Mouse (Mus musculus) midbrain, embryonic 10.5 days (tissue): ENCODE results near the gene Exoc3. TPM values are rescaled to one million over a fixed set of nuclear protein-coding genes. Genes with fewer than 3 reads are reported as not detected.

Experiments used
- DNase-seq: peaks from one replicate; pipeline ENCODE4 v3.0.0-alpha.2; 2017; ENCODE audit warnings: low spot score
- H3K27ac ChIP-seq: fragments of 300-500 bp; sonication (generic); replicated peaks from 2 replicates; pipeline ENCODE4 v1.5.1; 2016; ENCODE audit warnings: mild to moderate bottlenecking
- H3K27me3 ChIP-seq: fragments of 300-500 bp; sonication (generic); 2 replicates; pipeline ENCODE4 v1.6.1; 2016; ENCODE audit warnings: low read depth, mild to moderate bottlenecking; ENCODE audit not compliant: poor library complexity, severe bottlenecking
- H3K36me3 ChIP-seq: fragments of 300-500 bp; sonication (generic); 2 replicates; pipeline ENCODE4 v1.6.1; 2016; ENCODE audit warnings: mild to moderate bottlenecking, moderate library complexity
- H3K4me1 ChIP-seq: fragments of 300-500 bp; sonication (generic); 2 replicates; pipeline ENCODE4 v1.6.1; 2016
- H3K4me3 ChIP-seq: fragments of 300-500 bp; sonication (generic); 2 replicates; pipeline ENCODE4 v1.5.1; 2016; ENCODE audit warnings: mild to moderate bottlenecking, moderate library complexity
- H3K9me3 ChIP-seq: fragments of 300-500 bp; sonication (generic); replicated peaks from 2 replicates; pipeline ENCODE4 v1.6.1; 2016; ENCODE audit warnings: mild to moderate bottlenecking
- WGBS: fragments of 180-500 bp; shearing (Covaris S2); methylation state at CpG from one replicate; pipeline ENCODE4 v1.1.7; 2016; 5-methylcytosine and 5-hydroxymethylcytosine counted together
- polyA plus RNA-seq: library from polyadenylated mRNA; unstranded; fragments of >200 nt; fragmentation: Nextera tagmentation; extraction: Ambion mirVana; gene quantifications from 2 replicates; pipeline ENCODE4 v1.2.1, GENCODE M21; 2016

Exoc3 gene
- polyA plus RNA-seq, 1 experiment from 2014 or later, result 79.2 TPM

- peaks cover 48% of the 10 kb centered on the region for H3K36me3 ChIP-seq
- no peak overlapping the region for H3K4me3 ChIP-seq
- DNase-seq, result no peak
- H3K27ac ChIP-seq, result no peak overlapping the region
- WGBS, result 87% methylated on average over 10 of the region's 10 CpGs
- H3K27me3 ChIP-seq, result peaks cover 3% of the 10 kb centered on the region; the same call in 1 of the 2 replicates
- H3K9me3 ChIP-seq, result no peaks in the 10 kb centered on the region
- H3K4me1 ChIP-seq, result peaks cover 12% of the 10 kb centered on the region
Measured at GRCm38 (mm10) chr13:74169446-74170164, 38.9 kb downstream of the Exoc3 start.

- WGBS, result 88% methylated on average over 2 of the region's 2 CpGs
- Histone ChIP-seq H3K4me3 (0 out of 2 replicates have a peak overlapping the region, but pooled peaks have one; percentile 62), H3K4me1 (peaks cover 12% of the 10 kb centered on the region), H3K36me3 (peaks cover 27% of the 10 kb centered on the region), H3K27me3 (peaks cover 3% of the 10 kb centered on the region; the same call in 1 of the 2 replicates), H3K9me3 (no peaks in the 10 kb centered on the region), H3K27ac (no peak overlapping the region)
- no peak for DNase-seq
Measured at GRCm38 (mm10) chr13:74167492-74167891, 41.0 kb downstream of the Exoc3 start.

GRCm38 (mm10) chr13:74167057-74167413, 41.5 kb downstream of the Exoc3 start:
- Histone ChIP-seq H3K4me3 (peak overlapping the region; percentile 62), H3K9me3 (no peaks in the 10 kb centered on the region), H3K27ac (peak overlapping the region; percentile 78), H3K36me3 (peaks cover 23% of the 10 kb centered on the region), H3K4me1 (peaks cover 12% of the 10 kb centered on the region), H3K27me3 (peaks cover 3% of the 10 kb centered on the region; the same call in 1 of the 2 replicates)
- 16% methylated on average over 9 of the region's 9 CpGs for WGBS
- DNase-seq, result no peak

GRCm38 (mm10) chr13:74166348-74167056, 42.0 kb downstream of the Exoc3 start:
- Histone ChIP-seq H3K4me3 (peak overlapping the region; percentile 62), H3K4me1 (peaks cover 12% of the 10 kb centered on the region), H3K9me3 (no peaks in the 10 kb centered on the region), H3K27me3 (peaks cover 3% of the 10 kb centered on the region; the same call in 1 of the 2 replicates), H3K27ac (peak overlapping the region; percentile 78), H3K36me3 (peaks cover 17% of the 10 kb centered on the region)
- WGBS, result 12% methylated on average over 19 of the region's 19 CpGs
- DNase-seq, result peak; percentile 47

- H3K27ac ChIP-seq, result no peak overlapping the region
- 86% methylated on average over 2 of the region's 2 CpGs for WGBS
- no peaks in the 10 kb centered on the region for H3K27me3 ChIP-seq
- no peaks in the 10 kb centered on the region for H3K9me3 ChIP-seq
- DNase-seq, result no peak
- no peak overlapping the region for H3K4me3 ChIP-seq
- no peaks in the 10 kb centered on the region for H3K36me3 ChIP-seq
- no peaks in the 10 kb centered on the region for H3K4me1 ChIP-seq
Measured at GRCm38 (mm10) chr13:74147327-74147726, 61.2 kb downstream of the Exoc3 start.

GRCm38 (mm10) chr13:74145983-74146622, 62.4 kb downstream of the Exoc3 start:
- Histone ChIP-seq H3K4me3 (no peak overlapping the region), H3K36me3 (no peaks in the 10 kb centered on the region), H3K27me3 (no peaks in the 10 kb centered on the region), H3K4me1 (no peaks in the 10 kb centered on the region), H3K27ac (no peak overlapping the region), H3K9me3 (no peaks in the 10 kb centered on the region)
- DNase-seq, result no peak
- WGBS, result 88% methylated on average over 3 of the region's 3 CpGs

GRCm38 (mm10) chr13:74144120-74144884, 64.2 kb downstream of the Exoc3 start:
- H3K36me3 ChIP-seq, result no peaks in the 10 kb centered on the region
- H3K4me3 ChIP-seq, result no peak overlapping the region
- no peak for DNase-seq
- no peak overlapping the region for H3K27ac ChIP-seq
- no peaks in the 10 kb centered on the region for H3K27me3 ChIP-seq
- no peaks in the 10 kb centered on the region for H3K9me3 ChIP-seq
- WGBS, result 83% methylated on average over 7 of the region's 7 CpGs
- H3K4me1 ChIP-seq, result no peaks in the 10 kb centered on the region

GRCm38 (mm10) chr13:74143282-74143681, 65.2 kb downstream of the Exoc3 start:
- WGBS, result 80% methylated on average over 3 of the region's 3 CpGs
- H3K9me3 ChIP-seq, result no peaks in the 10 kb centered on the region
- H3K27ac ChIP-seq, result no peak overlapping the region
- no peak for DNase-seq
- H3K36me3 ChIP-seq, result no peaks in the 10 kb centered on the region
- no peaks in the 10 kb centered on the region for H3K27me3 ChIP-seq
- H3K4me3 ChIP-seq, result no peak overlapping the region
- H3K4me1 ChIP-seq, result no peaks in the 10 kb centered on the region

GRCm38 (mm10) chr13:74140793-74141192, 67.7 kb downstream of the Exoc3 start:
- 93% methylated on average over 6 of the region's 6 CpGs for WGBS
- Histone ChIP-seq H3K4me3 (no peak overlapping the region), H3K27ac (no peak overlapping the region), H3K36me3 (no peaks in the 10 kb centered on the region), H3K4me1 (no peaks in the 10 kb centered on the region), H3K9me3 (no peaks in the 10 kb centered on the region), H3K27me3 (no peaks in the 10 kb centered on the region)
- DNase-seq, result no peak

GRCm38 (mm10) chr13:74138906-74139647, 69.5 kb downstream of the Exoc3 start:
- DNase-seq, result no peak
- WGBS, result 82% methylated on average over 7 of the region's 7 CpGs

GRCm38 (mm10) chr13:74129909-74130308, 78.6 kb downstream of the Exoc3 start:
- Histone ChIP-seq H3K9me3 (no peaks in the 10 kb centered on the region), H3K27ac (no peak overlapping the region), H3K27me3 (0 out of 2 replicates have a peak, but pooled peaks cover 3% of the 10 kb centered on the region), H3K4me1 (no peaks in the 10 kb centered on the region), H3K36me3 (no peaks in the 10 kb centered on the region), H3K4me3 (no peak overlapping the region)
- no peak for DNase-seq
- WGBS, result 89% methylated on average over 6 of the region's 6 CpGs

More at GRCm38 (mm10) chr13:74138906-74139647, 69.5 kb downstream of the Exoc3 start:
- no peaks in the 10 kb centered on the region for H3K27me3 ChIP-seq
- no peaks in the 10 kb centered on the region for H3K36me3 ChIP-seq
- H3K4me1 ChIP-seq, result no peaks in the 10 kb centered on the region
- no peak overlapping the region for H3K27ac ChIP-seq
- no peak overlapping the region for H3K4me3 ChIP-seq
- no peaks in the 10 kb centered on the region for H3K9me3 ChIP-seq

GRCm38 (mm10) chr13:74127571-74127970, 81.0 kb downstream of the Exoc3 start:
- Histone ChIP-seq H3K4me1 (no peaks in the 10 kb centered on the region), H3K36me3 (no peaks in the 10 kb centered on the region), H3K4me3 (no peak overlapping the region), H3K9me3 (no peaks in the 10 kb centered on the region), H3K27me3 (peaks cover 27% of the 10 kb centered on the region), H3K27ac (no peak overlapping the region)
- WGBS, result 73% methylated on average over 7 of the region's 7 CpGs
- DNase-seq, result no peak
